Mouse (Mus musculus): Measurements from ENCODE around the gene Dhx33.

Dhx33 gene

DNA sequence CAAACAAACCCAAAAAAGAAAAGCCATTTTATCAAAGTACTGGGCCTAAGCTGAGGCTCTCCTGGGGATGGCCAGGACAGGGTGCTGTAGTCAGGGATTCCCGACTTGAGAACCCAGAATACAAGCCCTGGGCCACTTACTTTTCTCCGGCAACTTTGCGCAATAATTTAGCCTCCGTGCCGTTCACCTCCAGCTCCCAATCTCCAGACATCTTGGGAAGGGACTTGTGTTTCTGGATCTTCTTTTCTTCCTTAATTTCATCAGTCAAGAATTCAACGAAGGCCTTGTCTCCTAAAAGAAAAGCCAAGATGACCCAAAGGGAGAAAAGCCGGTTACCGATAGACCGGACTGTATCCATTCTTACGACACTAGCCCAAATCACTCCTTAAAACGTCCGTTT is 22.2 kb downstream of the Dhx33 start:
- DNase-seq (ENCODE audit: low spot score): no peak

DNA sequence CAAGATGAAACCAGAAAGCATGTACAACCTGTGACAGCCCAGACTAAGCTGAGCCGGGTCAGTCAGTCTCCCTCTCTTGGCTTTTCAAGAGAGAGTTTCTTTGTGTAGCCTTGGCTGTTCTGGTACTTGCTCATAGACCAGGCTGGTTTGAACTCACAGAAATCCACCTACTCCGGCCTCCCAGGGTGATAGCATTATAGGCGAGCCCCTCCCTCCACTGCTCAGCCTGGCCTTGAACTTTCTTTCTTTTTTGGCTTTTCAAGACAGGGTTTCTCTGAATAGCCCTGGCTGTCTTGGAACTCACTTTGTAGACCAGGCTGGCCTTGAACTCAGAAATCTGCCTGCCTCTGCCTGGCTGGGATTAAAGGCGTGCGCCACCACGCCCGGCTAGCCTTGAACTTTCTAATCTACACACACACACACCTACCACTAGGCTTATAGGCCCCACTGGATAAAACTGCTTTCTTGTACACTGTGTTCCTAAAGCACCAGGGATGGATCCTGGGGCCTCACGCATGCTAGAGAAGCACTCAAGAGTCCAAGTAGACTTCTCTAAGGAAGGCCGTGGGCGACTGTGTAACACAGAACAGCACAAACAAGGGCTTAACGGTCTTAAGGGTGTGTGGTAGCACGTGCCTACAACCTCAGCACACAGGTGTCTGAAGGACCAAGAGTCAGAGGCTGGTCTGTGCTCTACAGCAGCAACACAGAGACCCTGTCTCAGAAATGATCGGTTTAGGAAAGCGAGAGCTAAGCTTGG is 23.3 kb downstream of the Dhx33 start:
- no peak for DNase-seq (ENCODE audit: low spot score)

DNA sequence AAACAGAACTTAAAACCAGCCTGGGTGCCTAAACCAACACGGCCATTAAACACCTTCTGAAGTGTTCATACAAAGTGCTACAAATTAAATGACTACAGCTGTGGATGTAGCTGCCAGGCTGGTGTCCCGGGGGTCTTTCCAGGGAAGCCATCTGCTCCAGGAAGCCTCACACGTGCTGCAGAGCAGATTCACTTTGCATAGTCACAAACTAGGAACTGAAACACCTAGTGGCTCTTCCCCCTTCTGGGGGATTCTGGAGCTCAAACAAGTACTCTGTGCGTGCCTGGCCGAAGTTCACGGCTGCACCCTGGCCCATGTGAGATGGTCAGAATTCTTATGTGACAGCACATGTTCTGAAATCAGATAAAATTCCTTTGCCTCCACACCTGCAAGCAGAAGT is 24.0 kb downstream of the Dhx33 start:
- DNase-seq (ENCODE audit: low spot score): no peak

DNA sequence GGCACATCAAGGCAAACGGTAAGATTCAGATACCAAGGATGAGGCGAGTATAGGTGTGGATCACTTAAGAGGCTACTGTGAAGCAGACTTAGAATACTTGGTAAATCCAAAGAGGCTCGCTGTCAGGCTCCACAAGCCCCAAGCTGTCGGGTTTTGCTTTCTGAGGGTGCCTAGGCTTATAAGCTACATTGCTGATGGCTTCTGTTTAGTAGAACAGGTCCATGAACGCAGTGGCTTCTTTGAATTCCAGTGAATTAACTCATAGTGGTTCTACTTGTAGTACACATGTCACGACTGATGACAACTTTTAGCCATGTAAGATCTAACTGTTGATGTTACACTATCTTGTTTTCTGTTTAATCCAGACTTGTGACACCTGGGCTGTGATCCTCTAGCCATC is 26.9 kb downstream of the Dhx33 start:
- no peak for DNase-seq (ENCODE audit: low spot score)

DNA sequence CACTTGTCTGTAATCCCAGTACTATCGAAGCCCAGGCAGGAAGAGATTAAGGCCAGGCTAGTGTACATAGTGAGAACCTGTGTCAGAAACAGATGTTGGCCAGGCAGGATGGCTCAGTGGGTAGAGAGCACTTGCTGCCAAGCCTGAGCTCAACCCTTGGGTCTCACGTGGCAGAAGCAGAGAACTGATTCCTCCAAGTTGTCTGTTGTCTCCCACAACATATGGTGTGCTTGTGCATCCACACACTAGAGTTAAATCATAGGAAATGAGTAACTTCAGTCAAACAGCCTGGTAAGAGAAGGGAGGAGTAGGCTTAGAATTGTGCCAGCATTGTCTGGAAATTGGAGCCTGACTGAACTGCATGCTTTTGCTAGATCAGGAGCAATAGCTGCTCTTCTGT is 29.0 kb downstream of the Dhx33 start:
- no peak for DNase-seq (ENCODE audit: low spot score)

DNA sequence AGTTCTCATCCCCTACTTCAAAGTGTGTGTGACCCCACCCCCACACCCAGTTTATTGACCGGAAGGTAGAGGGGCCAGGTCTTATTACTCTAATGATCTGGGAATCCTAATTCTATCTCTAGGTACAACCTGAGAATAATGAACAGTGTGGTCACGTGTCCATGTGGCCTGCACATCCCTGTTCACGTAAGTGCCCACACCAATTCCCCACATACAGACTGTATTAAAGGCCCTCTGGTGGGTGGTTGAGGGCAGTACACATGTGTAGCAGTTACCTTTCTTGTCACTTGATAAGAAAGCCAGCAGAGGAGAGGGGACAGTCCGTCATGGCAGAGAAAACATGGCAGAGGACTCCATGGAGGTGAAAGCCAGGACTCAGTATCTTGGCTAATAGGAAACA is 30.3 kb downstream of the Dhx33 start:
- peak; percentile 55 for DNase-seq (ENCODE audit: low spot score)

DNA sequence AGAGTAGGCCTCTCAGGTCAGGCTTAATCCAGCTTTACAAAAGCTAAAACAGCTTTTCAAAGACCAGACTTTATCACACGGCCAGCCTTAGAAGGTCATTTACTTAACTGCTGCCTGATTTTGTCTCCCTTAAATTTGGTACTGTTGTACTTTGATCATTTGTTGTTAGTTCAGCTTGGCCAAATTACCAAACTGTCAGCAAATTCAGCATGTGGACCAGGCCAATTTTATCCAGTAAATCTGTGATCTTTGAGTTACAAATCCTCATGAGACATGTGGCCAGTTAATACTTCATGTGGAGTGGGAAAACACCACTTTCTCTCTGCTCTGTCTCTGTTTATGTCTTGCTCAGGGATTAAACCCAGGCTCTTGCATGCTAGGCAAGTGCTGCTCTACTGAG is 31.7 kb downstream of the Dhx33 start:
- DNase-seq (ENCODE audit: low spot score): no peak

DNA sequence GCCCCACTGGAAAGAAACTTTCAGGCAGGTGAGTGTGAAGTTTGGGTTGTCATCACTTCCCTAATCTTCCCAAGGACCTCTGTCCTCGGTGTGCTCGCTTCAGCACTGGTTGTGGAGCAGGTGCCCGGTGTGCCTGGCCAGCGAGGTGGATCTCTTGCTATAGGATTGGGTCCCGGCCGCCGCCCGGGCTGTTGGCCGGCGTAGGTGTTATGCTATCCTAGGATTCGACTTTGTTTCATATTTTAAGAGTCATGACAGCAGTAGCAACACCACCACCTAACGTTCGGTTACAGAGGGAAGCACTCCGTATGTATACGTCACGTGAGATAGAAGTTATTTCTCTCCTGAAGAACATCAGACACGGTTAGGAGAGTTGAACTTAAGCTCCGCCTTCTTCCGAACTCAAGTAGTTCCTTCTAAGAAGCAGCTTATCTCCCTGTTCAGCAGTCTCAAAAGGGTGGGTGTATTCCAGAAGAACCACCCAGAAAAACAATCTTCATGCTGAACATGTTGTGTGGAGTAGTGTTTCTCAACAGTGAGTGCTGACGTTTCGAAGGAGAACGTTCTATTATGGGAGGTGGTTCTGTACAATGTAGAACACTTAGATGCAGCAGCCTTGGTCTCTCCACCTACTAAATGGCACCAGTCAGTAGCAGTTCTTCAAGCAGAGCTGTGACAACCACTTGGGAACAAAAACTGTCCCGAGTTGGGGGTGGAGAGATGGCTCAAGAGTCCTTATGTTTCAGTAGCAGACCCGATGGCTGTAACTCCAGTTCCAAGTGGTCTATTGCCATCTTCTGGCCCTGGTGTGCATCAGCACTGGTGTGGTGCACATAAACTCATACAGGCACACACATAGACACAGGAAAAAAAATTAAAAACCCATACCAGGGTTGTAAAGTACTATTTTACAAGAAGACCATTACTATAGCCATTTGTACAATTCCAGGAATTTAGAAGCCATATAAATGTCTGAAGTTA is 33.4 kb downstream of the Dhx33 start:
- no peak for DNase-seq (ENCODE audit: low spot score)

DNA sequence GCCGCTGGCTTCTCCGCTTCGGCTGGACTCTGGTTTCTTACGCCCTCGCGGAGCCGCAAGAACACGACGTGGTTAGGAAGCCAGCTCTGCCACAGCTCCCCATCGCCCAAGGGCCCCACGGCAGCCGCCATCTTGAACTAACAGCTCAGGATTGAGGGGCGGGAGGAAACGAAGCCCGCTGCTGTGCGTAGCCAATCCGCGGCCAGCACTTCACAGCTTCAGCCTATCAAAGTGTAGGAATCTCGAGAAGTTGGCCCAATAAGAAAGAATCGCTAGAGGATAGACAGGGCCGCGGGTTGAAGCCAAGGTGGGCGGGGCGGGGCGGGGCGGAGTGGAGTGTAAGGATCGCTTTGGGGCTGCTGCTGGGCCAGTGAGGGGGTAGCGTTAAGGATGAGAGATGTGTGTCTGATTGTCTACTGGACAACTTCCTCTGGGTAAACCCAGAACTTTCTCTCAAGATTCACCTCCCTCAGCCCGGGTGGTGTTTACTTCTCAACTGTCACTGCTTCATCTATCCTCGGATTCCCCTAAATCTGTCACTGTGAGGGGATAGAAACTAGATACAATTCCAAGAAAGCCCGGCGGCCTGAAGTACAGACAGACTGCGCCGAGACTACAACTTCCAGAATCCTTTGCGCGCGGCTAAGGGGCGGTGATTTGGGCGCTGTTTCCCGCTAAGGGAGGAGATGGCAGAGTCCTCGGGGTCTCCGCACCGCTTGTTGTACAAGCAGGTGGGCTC is 34.2 kb downstream of the Dhx33 start, which contains the start of the genes Nup88 and Rpain:
TSS of gene Nup88 (minus strand) at position 153 of the 739 bp plus-strand sequence.
TSS of gene Rpain (plus strand) at position 393 of the 739 bp plus-strand sequence.
- peak; percentile 97 for DNase-seq (ENCODE audit: low spot score)

DNA sequence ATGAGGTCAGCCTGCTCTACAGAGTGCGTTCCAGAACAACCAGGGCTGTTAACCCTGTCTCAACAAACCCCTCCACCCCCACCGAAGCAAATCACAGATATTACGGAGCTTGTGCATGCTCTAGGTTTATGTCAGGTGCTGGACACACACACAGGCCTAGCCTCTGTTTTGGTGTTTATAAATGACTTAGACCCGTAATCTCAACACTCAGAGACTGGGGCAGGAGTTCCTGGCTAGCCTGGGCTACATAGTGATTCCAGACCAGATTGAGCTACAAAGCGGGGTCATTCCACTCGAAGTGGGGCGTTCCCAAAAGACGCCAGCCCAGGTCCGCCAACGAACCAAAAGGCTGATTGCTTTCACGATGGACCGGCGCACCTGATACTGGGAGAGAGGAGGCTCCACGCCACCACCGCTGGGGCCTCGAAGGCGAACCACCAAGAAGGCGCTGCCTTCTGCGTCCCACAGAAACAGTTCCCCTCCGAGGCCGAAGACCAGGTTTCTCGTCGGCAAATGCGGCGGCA is 34.9 kb downstream of the Dhx33 start:
- DNase-seq (ENCODE audit: low spot score): no peak

DNA sequence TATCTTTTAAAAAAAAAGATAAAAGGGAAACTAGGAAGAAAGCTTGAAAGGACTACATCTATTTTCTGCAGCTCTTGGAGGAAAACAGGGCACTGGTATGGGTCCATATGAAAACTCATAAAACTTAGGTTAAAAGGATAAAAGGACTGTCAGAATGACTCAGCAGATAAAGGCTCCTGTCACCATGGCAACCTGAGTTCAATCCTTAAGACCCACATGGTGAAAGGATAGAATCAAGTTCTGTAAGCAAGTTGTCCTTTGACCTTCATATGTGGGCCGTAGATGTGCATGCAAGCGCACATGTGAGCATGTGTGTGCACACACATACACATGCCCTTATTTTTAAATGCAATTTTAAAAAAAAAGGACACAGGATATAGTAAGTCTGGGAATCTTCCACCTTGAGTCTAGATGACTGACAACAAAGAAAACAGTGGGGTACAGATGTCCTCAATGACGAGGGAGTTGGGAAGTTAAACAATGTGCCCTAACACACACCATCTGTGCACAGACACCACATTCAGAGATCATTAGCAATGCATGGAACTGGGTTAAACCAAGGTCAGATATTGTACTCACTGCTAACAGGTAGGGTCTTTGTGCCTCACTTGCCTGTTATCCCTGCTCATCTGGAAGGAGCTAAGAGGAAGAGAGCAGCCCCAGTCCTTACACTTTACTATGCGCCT is 39.9 kb downstream of the Dhx33 start:
- peak; percentile 11 for DNase-seq (ENCODE audit: low spot score)

DNA sequence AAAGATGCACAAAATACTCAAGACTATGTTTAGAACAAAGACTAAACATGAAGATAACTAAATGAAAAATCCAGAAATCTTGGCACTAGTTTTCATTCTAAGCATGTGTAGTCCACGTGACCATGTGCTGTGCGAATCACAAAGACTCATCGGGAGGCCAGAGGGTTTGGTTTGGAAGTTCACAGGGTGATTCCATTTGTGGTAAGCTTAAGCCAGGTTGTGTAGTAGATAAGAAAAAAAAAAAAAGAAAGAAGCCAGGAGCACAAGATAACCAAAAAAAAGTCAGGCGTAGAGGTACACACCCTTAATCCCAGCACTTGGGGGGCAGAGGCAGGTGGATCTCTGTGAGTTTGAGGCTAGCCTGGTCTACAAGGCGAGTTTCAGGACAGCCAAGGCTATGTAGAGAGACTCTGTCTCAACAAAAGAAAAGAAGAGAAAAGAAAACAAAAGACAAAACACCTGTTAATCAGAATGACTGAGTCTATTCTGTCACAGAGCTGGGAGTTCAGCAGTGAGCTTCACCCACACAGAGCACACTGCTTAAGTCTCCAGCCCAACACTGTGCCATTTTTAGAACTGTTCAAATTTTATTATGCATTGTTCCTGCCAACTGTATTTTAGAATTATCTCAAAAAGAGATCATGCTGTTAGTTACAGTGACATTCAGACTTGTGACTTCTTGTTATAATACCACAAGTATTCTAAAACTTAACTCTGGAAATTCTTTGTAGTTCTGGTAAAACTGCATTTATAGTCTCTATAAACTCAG is 43.3 kb downstream of the Dhx33 start:
- no peak for DNase-seq (ENCODE audit: low spot score)

DNA sequence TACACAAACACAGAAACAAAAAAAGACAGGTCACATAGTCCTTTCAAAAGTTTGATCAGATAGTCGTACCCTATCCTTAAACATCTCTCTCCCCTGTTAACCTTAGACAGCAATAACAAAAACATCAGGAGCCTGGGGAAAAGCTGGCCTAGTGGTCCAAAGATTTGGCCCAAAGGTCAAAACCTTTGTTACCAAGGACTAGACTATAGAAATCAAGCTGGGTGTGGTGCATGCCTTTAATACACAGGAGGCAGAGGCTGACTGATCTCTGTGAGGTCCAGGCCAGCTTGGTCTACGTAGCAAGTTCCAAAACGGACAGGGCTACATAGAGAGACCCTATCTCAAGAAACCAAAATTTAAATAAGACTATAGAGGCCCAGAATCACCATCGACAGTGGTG is 49.5 kb downstream of the Dhx33 start:
- no peak for DNase-seq (ENCODE audit: low spot score)

DNA sequence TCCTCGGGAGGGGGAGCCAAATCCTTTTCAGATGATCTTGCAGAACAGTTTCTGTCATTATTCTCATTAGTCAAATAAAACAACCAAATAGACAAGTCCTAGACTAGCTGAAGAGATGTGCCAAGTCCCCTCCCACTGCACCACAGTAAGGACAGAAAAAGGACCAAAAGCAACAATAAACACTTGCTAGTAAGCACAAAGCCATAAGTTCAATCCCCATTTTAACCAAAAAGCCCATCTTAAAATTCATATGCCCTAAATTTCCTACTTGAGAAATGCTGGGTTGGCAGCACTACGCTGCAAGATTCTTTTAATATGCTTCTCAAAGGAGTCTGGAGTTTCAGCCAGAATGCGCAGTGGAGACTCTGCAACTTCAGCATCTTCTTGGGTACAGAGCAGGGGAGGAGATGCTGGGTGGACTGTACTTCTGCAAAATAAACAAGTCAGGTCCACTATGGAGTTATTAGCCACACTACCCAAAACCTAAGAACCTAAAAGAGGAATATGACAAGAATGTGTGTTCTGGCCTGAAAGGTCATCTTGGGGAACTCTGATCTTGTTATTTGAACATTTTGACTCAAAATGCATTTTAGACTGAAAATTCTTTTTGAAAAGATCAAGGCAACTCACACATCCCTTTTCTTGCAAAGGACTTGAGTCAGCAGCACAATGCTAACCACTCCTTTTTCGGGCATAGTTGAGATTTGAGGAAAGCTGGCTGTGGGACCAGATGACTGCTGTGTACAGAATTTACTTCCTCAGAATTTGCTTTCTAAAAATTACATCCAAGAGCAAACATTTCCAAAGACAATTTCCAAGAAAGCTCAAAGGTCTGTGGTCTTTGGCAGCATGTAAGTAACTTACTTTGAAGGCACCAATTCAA is 59.1 kb downstream of the Dhx33 start:
- no peak for DNase-seq (ENCODE audit: low spot score)

DNA sequence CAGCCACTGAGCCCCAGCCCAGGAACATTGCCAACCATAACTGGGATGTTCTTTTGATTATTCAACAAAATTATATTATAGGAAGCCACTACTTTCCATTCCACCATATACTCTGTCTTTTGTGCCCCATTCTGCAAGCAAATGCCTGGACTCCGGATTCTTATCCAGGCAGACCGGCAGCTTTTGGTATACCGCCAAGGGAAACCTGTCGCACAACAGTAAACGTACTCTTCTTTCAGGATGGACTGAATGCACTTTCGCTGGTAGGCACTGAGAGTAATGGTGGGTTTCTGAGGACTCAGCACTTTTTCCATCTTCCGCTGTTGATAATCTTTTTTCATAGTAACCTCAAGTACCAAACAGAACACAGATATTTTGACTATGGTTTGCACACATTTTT is 60.6 kb downstream of the Dhx33 start:
- no peak for DNase-seq (ENCODE audit: low spot score)

DNA sequence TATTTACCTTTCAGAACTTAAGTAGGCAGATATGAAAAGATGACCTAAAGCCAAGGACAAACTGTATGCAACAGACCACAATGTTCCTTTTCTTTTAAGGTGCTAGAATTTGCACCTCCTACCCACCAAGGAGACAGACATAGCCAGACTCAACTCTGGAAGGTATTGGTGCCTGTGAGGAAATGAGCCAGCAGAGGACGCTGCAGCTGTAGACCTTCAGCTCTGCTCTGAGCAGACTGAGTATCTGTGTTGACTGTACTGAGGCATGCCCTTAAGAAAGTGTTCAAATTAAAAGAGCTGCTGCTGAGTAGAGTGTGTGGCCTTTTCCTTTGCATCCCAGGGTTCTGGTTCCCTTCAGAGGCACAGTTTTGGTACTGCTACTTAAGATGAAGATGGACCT is 61.6 kb downstream of the Dhx33 start:
- no peak for DNase-seq (ENCODE audit: low spot score)

DNA sequence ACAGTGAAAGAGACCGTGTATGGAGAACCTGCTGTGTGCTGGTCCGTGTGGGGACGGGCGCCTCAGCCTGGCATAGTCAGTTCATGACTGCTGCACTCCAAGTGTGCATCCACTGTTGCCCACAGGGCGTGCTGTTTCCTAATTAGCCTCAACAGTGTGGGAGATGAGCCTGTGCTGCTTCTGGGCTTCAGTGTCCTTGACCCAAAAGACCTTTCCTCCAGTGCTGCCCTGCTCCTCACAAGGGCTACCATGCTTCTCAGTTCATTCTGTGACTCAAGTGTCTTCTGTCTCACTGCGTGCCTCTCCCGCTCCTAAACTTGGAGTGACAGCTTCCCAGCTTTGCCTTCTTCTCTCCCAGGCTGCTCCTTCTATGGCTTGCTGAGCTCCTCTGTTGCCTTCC is 68.9 kb downstream of the Dhx33 start:
- peak; percentile 5 for DNase-seq (ENCODE audit: low spot score)

All from retina, embryonic 14.5 days (tissue).